Mouse (Mus musculus) CH12.LX (cell line): ENCODE measurements around the gene Lingo3. TPM values are rescaled to one million over a fixed set of nuclear protein-coding genes. Genes with fewer than 3 reads are reported as not detected.

ENCODE experiments used
- DNase-seq: peaks from one replicate; pipeline ENCODE4 v3.0.0-alpha.2; 2013; ENCODE audit errors: extremely low read depth
- H3K27ac ChIP-seq: 2 replicates; pipeline ENCODE4 v1.5.1; 2012; ENCODE audit warnings: low read depth, mild to moderate bottlenecking, control low read depth, moderate library complexity; ENCODE audit not compliant: insufficient read depth
- H3K27me3 ChIP-seq: replicated peaks from 2 replicates; pipeline ENCODE3; 2012; ENCODE audit warnings: inconsistent platforms
- H3K36me3 ChIP-seq, 2 experiments: replicated peaks in 1 of 2; 2 replicates each; pipeline versions ENCODE3 to v1.6.1; 2012; ENCODE audit warnings: inconsistent platforms in 1 of 2, low read length in 1 of 2, mild to moderate bottlenecking in 1 of 2, mixed read lengths in 1 of 2, moderate library complexity in 1 of 2; ENCODE audit not compliant: control insufficient read depth in 1 of 2, insufficient read depth in 1 of 2
- H3K4me1 ChIP-seq, 2 experiments: 2 replicates each; pipeline ENCODE4 v1.6.1; 2012; ENCODE audit warnings: inconsistent platforms in 1 of 2, moderate library complexity in 1 of 2; ENCODE audit not compliant: insufficient read depth in 2 of 2, control insufficient read depth in 1 of 2
- H3K4me2 ChIP-seq: 2 replicates; pipeline ENCODE4 v1.6.1; 2012; ENCODE audit warnings: low read depth, mild to moderate bottlenecking, control low read depth; ENCODE audit not compliant: poor library complexity, insufficient read depth, severe bottlenecking
- H3K4me3 ChIP-seq, 3 experiments: fragments of 150-350 bp in 1 of 3; sonication (generic) in 1 of 3; replicated peaks in 1 of 3; 2 replicates each; pipeline versions ENCODE3 to v1.5.1; 2011 to 2012; ENCODE audit warnings: low read depth in 2 of 3, low read length in 2 of 3, mild to moderate bottlenecking in 2 of 3, moderate library complexity in 2 of 3, control low read depth in 1 of 3, improper control_type of control experiment in 1 of 3, inconsistent platforms in 1 of 3, mixed read lengths in 1 of 3; ENCODE audit not compliant: poor library complexity in 1 of 3
- H3K79me2 ChIP-seq: replicated peaks from 2 replicates; pipeline ENCODE4 v1.6.1; 2012; ENCODE audit warnings: mild to moderate bottlenecking, moderate library complexity; ENCODE audit not compliant: control insufficient read depth, poor library complexity, insufficient read depth, severe bottlenecking; ENCODE audit errors: extremely low read depth
- H3K9ac ChIP-seq: 2 replicates; pipeline ENCODE4 v1.6.1; 2012; ENCODE audit warnings: low read depth, mild to moderate bottlenecking, control low read depth, moderate library complexity; ENCODE audit not compliant: insufficient read depth
- H3K9me3 ChIP-seq: replicated peaks from 2 replicates; pipeline ENCODE3; 2012; ENCODE audit warnings: low read length, inconsistent platforms, mixed read lengths
- BHLHE40 ChIP-seq: IDR thresholded peaks from 2 replicates; pipeline ENCODE4 v1.6.1; 2011; ENCODE audit warnings: mild to moderate bottlenecking, low read depth, low read length, improper control_type of control experiment
- CHD1 ChIP-seq: IDR thresholded peaks from 2 replicates; pipeline ENCODE4 v1.6.1; 2012; ENCODE audit warnings: low read depth, low read length, improper control_type of control experiment, inconsistent platforms
- CHD2 ChIP-seq: IDR thresholded peaks from 2 replicates; pipeline ENCODE4 v1.6.1; 2011; ENCODE audit warnings: low read length, improper control_type of control experiment
- E2F4 ChIP-seq: IDR thresholded peaks from 2 replicates; pipeline ENCODE4 v1.6.1; 2011; ENCODE audit warnings: low read depth, low read length, improper control_type of control experiment; ENCODE audit not compliant: insufficient replicate concordance
- IRF4 ChIP-seq: IDR thresholded peaks from 2 replicates; pipeline ENCODE4 v1.6.1; 2014; ENCODE audit warnings: low read depth, mild to moderate bottlenecking, inconsistent platforms, low read length, improper control_type of control experiment
- KAT2A ChIP-seq: IDR thresholded peaks from 2 replicates; pipeline ENCODE4 v1.6.1; 2012; ENCODE audit warnings: low read length, improper control_type of control experiment, inconsistent platforms; ENCODE audit not compliant: insufficient replicate concordance
- MAFK ChIP-seq: IDR thresholded peaks from 2 replicates; pipeline ENCODE4 v1.6.1; 2011; ENCODE audit warnings: low read length, improper control_type of control experiment; ENCODE audit not compliant: insufficient replicate concordance
- MAX ChIP-seq: IDR thresholded peaks from 2 replicates; pipeline ENCODE4 v1.6.1; 2011; ENCODE audit warnings: low read length, improper control_type of control experiment
- MEF2A ChIP-seq: IDR thresholded peaks from 2 replicates; pipeline ENCODE4 v1.6.1; 2014; ENCODE audit warnings: low read depth, mild to moderate bottlenecking, inconsistent platforms, low read length, improper control_type of control experiment, borderline replicate concordance
- MYC ChIP-seq: IDR thresholded peaks from 2 replicates; pipeline ENCODE4 v1.6.1; 2011; ENCODE audit warnings: low read depth, mild to moderate bottlenecking, improper control_type of control experiment, low read length
- NELFE ChIP-seq: IDR thresholded peaks from 2 replicates; pipeline ENCODE4 v1.6.1; 2011; ENCODE audit warnings: low read depth, low read length, improper control_type of control experiment
- PAX5 ChIP-seq: IDR thresholded peaks from 2 replicates; pipeline ENCODE4 v1.6.1; 2012; ENCODE audit warnings: low read length, inconsistent platforms, mixed read lengths
- POLR2A ChIP-seq: IDR thresholded peaks from 2 replicates; pipeline ENCODE4 v1.6.1; 2011; ENCODE audit warnings: low read depth, mild to moderate bottlenecking, improper control_type of control experiment, low read length
- RAD21 ChIP-seq: IDR thresholded peaks from 2 replicates; pipeline ENCODE4 v1.6.1; 2011; ENCODE audit warnings: low read depth, mild to moderate bottlenecking, low read length, improper control_type of control experiment, moderate library complexity
- RCOR1 ChIP-seq: conservative IDR thresholded peaks from 2 replicates; pipeline ENCODE4 v1.6.1; 2012; ENCODE audit warnings: low read depth, mild to moderate bottlenecking, inconsistent platforms, low read length, improper control_type of control experiment
- UBTF ChIP-seq: IDR thresholded peaks from 2 replicates; pipeline ENCODE4 v1.6.1; 2012; ENCODE audit warnings: low read depth, mild to moderate bottlenecking, inconsistent platforms, low read length, improper control_type of control experiment, moderate library complexity
- USF2 ChIP-seq: conservative IDR thresholded peaks from 2 replicates; pipeline ENCODE4 v1.6.1; 2011; ENCODE audit warnings: low read depth, low read length, improper control_type of control experiment
- ZKSCAN1 ChIP-seq: IDR thresholded peaks from 2 replicates; pipeline ENCODE4 v1.6.1; 2012; ENCODE audit warnings: low read depth, inconsistent platforms, low read length, improper control_type of control experiment, borderline replicate concordance
- ZMIZ1 ChIP-seq: IDR thresholded peaks from 2 replicates; pipeline ENCODE4 v1.6.1; 2012; ENCODE audit warnings: low read depth, mild to moderate bottlenecking, inconsistent platforms, low read length, improper control_type of control experiment
- dilution Hi-C: fragments of 300-500 bp; cut with MboI; formaldehyde crosslinking; loops from 2 replicates; pipeline ENCODE4 v1.14.3; 2020; ENCODE audit warnings: low sequenced_read_pairs; ENCODE audit not compliant: extremely low pct_unique_long_range_greater_than_20kb, extremely low pct_ligation_motif_present
- in situ Hi-C: fragments of 300-500 bp; cut with MboI; formaldehyde crosslinking; loops from 3 replicates; pipeline ENCODE4 v1.14.3; 2019; ENCODE audit warnings: low sequenced_read_pairs, low pct_ligation_motif_present, low pct_unique_long_range_greater_than_20kb, mixed read lengths
- polyA plus RNA-seq: library from polyadenylated mRNA; unstranded; fragments of >175 nt; gene quantifications from 2 replicates; pipeline ENCODE4 v1.2.1, GENCODE M21; 2012; ENCODE audit warnings: low read depth; ENCODE audit not compliant: insufficient read length
- total RNA-seq, 2 experiments: library from RNA; depleted of rRNA; stranded (reverse); fragments of 300-350 nt in 1 of 2; fragments of >200 nt in 1 of 2; gene quantifications; 2 replicates each; pipeline ENCODE4 v1.2.3; 2012 to 2014

Lingo3 gene
- total and polyA plus RNA-seq, 3 experiments: 0.21 TPM; not detected in 2

DNA sequence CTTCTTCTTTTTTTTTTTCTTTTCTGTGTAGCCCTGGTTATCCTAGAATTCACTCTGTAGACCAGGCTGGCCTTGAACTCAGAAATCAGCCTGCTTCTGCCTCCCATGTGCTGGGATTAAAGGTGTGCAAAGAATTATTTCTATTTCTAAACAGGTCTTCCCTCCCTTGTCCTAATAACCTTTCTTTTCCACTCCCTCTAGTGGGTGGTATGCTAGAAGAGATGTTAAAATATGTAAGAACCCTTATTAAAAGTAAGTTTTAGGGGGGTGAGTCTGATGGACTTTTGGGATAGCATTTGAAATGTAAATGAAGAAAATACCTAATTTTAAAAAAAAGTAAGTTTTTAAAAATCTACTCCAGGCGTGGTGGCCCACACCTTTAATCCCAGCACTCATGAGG is 20.5 kb downstream of the Lingo3 start:
- TF ChIP-seq PAX5 (no peak), UBTF (no peak), POLR2A (no peak), BHLHE40 (no peak), USF2 (no peak), MAFK (no peak), CHD1 (no peak), CHD2 (no peak), MAX (no peak)
- no peak for DNase-seq
- H3K27ac ChIP-seq: no peak overlapping the region
- peaks cover 17% of the 10 kb centered on the region for H3K79me2 ChIP-seq
- no peaks in the 10 kb centered on the region for H3K27me3 ChIP-seq
- in situ Hi-C loops: loop anchor here (5.0 kb wide), 1 partner anchor 34 kb away; the partner anchor contains the start of genes Lsm7 and Sppl2b
- dilution Hi-C loops: no loop called here
- no peaks in the 10 kb centered on the region for H3K9me3 ChIP-seq
- H3K9ac ChIP-seq: no peak overlapping the region
- peaks cover 8 to 10% of the 10 kb centered on the region in 2 experiments for H3K36me3 ChIP-seq
- H3K4me2 ChIP-seq: no peak overlapping the region
- H3K4me1 ChIP-seq: peaks cover 6 to 28% of the 10 kb centered on the region in 2 experiments
- H3K4me3 ChIP-seq: no peak overlapping the region

DNA sequence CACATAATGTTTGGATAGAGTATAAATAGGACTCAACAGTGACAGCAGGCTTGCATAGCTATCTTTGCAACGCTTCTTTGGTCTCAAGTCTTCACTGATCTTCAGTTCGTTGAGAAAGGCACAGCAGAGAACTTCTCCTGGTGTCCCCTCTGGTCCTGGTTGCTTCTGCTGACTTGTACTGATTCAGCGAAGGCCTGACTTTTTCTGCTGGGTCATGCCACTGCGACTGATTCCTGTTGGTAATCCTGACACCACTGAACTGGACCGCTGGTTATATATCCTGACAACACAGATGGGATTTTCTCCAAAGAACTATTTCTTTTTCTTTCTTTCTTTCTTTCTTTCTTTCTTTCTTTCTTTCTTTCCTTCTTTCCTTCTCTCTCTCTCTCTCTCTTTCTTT is 21.3 kb downstream of the Lingo3 start:
- Histone ChIP-seq H3K4me1 (peaks cover 2 to 20% of the 10 kb centered on the region in 2 experiments; a peak in 2 of 4 replicates), H3K27ac (no peak overlapping the region), H3K36me3 (peaks cover under 1 to 2% of the 10 kb centered on the region in 2 experiments), H3K4me2 (no peak overlapping the region), H3K27me3 (no peaks in the 10 kb centered on the region), H3K9ac (no peak overlapping the region), H3K79me2 (peaks cover 9% of the 10 kb centered on the region), H3K9me3 (no peaks in the 10 kb centered on the region), H3K4me3 (no peak overlapping the region)
- in situ Hi-C loops: loop anchor here (5.0 kb wide), 1 partner anchor 35 kb away; the partner anchor contains the start of genes Lsm7 and Sppl2b
- TF ChIP-seq IRF4: no peak
- no peak for TF ChIP-seq UBTF
- TF ChIP-seq MYC: no peak
- no peak for TF ChIP-seq CHD2
- no peak for TF ChIP-seq ZKSCAN1
- TF ChIP-seq RCOR1: no peak
- TF ChIP-seq NELFE: no peak
- TF ChIP-seq MEF2A: no peak
- no peak for TF ChIP-seq E2F4
- TF ChIP-seq KAT2A: no peak
- TF ChIP-seq ZMIZ1: no peak
- TF ChIP-seq RAD21: no peak
- dilution Hi-C loops: no loop called here
- no peak for DNase-seq
